Mouse (Mus musculus) lung, postnatal 4 days (tissue): ENCODE results near the gene Nlrp1a.

ENCODE experiments used
- DNase-seq, 2 experiments: peaks; one replicate each; pipeline ENCODE4 v3.0.0; 2021

Nlrp1a gene

GRCm38 (mm10) chr11:71144661-71145060 is at the start of gene Nlrp1a:
Gene Nlrp1a (minus strand): TSS chr11:71144704.
- peak; percentile 34 to 39 for DNase-seq

GRCm38 (mm10) chr11:71169633-71170032 is 25.1 kb upstream of the Nlrp1a start:
- no peak for DNase-seq

GRCm38 (mm10) chr11:71164139-71164538 is 19.6 kb upstream of the Nlrp1a start:
- no peak for DNase-seq

GRCm38 (mm10) chr11:71159439-71160136 is 15.1 kb upstream of the Nlrp1a start:
- DNase-seq: no peak

GRCm38 (mm10) chr11:71155272-71155671 is 10.8 kb upstream of the Nlrp1a start:
- DNase-seq: no peak

- DNase-seq: peak in 1 of 2 experiments; percentile 7
Observed at GRCm38 (mm10) chr11:71142031-71142430, 2.5 kb downstream of the Nlrp1a start.

- no peak for DNase-seq
Observed at GRCm38 (mm10) chr11:71107128-71107527, 37.4 kb downstream of the Nlrp1a start.

- no peak for DNase-seq
Observed at GRCm38 (mm10) chr11:71106261-71107021, 38.1 kb downstream of the Nlrp1a start.

GRCm38 (mm10) chr11:71103931-71104330 is 40.6 kb downstream of the Nlrp1a start:
- DNase-seq: no peak

GRCm38 (mm10) chr11:71076342-71076741 is 68.2 kb downstream of the Nlrp1a start:
- no peak for DNase-seq

- peak in 1 of 2 experiments; percentile 11 for DNase-seq
Observed at GRCm38 (mm10) chr11:71052554-71052953, 92.0 kb downstream of the Nlrp1a start.
